Mouse (Mus musculus): ENCODE measurements around the gene Prnd. TPM values are rescaled to one million over a fixed set of nuclear protein-coding genes. Genes with fewer than 3 reads are reported as not detected.
A peak's percentile ranks its signal among the peaks of the same experiment; 100 is the strongest.

Gene Prnd
- polyA plus RNA-seq, 1 experiment from 2014 or later: 40.6 TPM

DNA sequence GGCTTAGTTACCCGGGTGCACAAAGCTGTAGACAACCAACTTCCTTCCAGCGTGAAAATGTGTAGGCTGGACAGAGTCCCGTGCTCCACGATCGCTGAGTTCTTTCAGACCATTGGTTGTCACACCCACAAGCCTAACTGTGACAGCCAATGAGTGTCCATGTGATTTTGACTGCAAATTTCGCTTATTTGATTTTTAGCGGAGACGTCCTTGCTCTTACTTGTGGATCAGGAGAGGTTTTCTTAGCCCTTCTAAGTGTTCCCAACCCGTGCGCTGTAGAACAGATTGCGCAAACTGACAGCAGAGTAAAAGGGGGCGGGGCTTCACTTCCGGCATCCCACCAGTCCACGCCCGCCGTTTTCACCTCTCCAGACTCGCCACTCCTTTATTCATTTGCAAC is 4.6 kb downstream of the Prnd start:
- Histone ChIP-seq H3K9me3 (no peaks in the 10 kb centered on the region), H3K9ac (no peak overlapping the region), H3K27me3 (replicated peaks) (peaks cover 31% of the 10 kb centered on the region), H3K4me2 (peak overlapping the region; percentile 56), H3K27ac (no peak overlapping the region), H3K36me3 (no peaks in the 10 kb centered on the region), H3K4me3 (replicated peaks) (peak overlapping the region; percentile 35), H3K4me1 (peaks cover 9% of the 10 kb centered on the region; the same call in 1 of the 2 replicates)
- peak; percentile 40 for ATAC-seq (ENCODE audit: insufficient read depth, low FRiP score, low read depth)
- WGBS: 2% methylated on average over 17 of the region's 17 CpGs

- Histone ChIP-seq H3K4me2 (no peak overlapping the region), H3K4me3 (replicated peaks) (no peak overlapping the region), H3K9ac (no peak overlapping the region), H3K36me3 (no peaks in the 10 kb centered on the region), H3K27ac (no peak overlapping the region), H3K4me1 (peaks cover 9% of the 10 kb centered on the region; the same call in 1 of the 2 replicates), H3K9me3 (no peaks in the 10 kb centered on the region), H3K27me3 (replicated peaks) (peaks cover 29% of the 10 kb centered on the region)
- ATAC-seq (ENCODE audit: insufficient read depth, low FRiP score, low read depth): no peak
- 79% methylated on average over 7 of the region's 7 CpGs for WGBS
Observed at GRCm38 (mm10) chr2:131956336-131957256, 5.9 kb downstream of the Prnd start.

DNA sequence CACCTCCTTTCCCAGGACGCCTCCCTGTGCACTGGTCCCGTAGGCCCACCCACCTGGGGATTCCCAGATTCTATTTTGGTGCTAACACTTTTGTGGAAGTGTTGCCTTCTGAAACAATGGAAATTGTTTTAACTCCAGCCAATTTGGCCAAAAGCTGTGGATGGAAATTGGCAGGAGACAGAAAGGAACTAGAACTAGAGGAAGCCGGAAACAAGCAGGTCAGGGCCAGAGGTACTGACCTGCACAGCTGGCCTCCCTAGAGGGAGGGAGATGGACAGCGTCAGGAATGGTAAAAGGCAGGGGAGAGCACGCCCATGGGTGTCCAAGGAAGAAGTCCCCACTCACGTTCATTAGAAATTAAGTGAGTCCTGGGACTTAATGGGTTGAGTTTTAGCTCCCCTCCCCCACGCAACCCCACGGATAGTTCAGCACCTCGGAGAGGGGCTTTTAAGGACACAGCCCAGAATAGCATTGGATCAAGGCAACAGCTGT is 7.1 kb downstream of the Prnd start:
- Histone ChIP-seq H3K27ac (no peak overlapping the region), H3K4me1 (peaks cover 8% of the 10 kb centered on the region; the same call in 1 of the 2 replicates), H3K36me3 (no peaks in the 10 kb centered on the region), H3K4me2 (no peak overlapping the region), H3K4me3 (replicated peaks) (no peak overlapping the region), H3K9ac (no peak overlapping the region), H3K9me3 (no peaks in the 10 kb centered on the region), H3K27me3 (replicated peaks) (peaks cover 18% of the 10 kb centered on the region)
- no peak for ATAC-seq (ENCODE audit: insufficient read depth, low FRiP score, low read depth)
- 45% methylated on average over 9 of the region's 9 CpGs for WGBS

DNA sequence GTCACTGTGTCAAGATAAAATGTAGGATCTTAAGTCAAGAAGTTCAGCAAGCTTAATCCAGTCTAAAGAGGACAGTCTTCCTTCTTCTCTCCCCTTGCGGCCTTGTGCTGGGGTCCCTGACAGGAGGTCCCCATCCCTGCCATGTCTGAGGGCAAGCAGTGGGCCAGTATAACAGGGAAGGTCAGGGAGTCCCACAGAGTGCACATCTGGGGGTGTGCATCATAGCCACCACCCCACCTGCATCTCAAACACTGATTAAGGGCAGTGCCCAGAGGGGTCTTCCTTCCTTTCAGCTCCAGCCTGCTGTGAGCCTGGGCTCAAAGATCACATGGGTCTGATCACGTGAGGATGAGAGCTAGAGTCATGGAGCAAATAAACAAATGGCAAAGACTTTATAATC is 11.0 kb downstream of the Prnd start:
- Histone ChIP-seq H3K27me3 (replicated peaks) (0 out of 2 replicates have a peak, but pooled peaks cover 2% of the 10 kb centered on the region), H3K4me1 (no peaks in the 10 kb centered on the region), H3K9ac (no peak overlapping the region), H3K9me3 (no peaks in the 10 kb centered on the region), H3K4me2 (no peak overlapping the region), H3K36me3 (no peaks in the 10 kb centered on the region), H3K4me3 (replicated peaks) (no peak overlapping the region), H3K27ac (no peak overlapping the region)
- no peak for ATAC-seq (ENCODE audit: insufficient read depth, low FRiP score, low read depth)
- 57% methylated on average over 2 of the region's 2 CpGs for WGBS

GRCm38 (mm10) chr2:131970597-131970996 is 19.9 kb downstream of the Prnd start:
- no peak overlapping the region for H3K4me2 ChIP-seq
- no peak overlapping the region for H3K27ac ChIP-seq
- no peaks in the 10 kb centered on the region for H3K4me1 ChIP-seq
- no peaks in the 10 kb centered on the region for H3K9me3 ChIP-seq
- no peaks in the 10 kb centered on the region for H3K27me3 ChIP-seq (replicated peaks)
- H3K9ac ChIP-seq: no peak overlapping the region
- no peak for ATAC-seq (ENCODE audit: insufficient read depth, low FRiP score, low read depth)
- H3K4me3 ChIP-seq (replicated peaks): no peak overlapping the region
- H3K36me3 ChIP-seq: no peaks in the 10 kb centered on the region
- 87% methylated on average over 2 of the region's 2 CpGs for WGBS

GRCm38 (mm10) chr2:131971098-131971497 is 20.4 kb downstream of the Prnd start:
- H3K9me3 ChIP-seq: no peaks in the 10 kb centered on the region
- H3K27ac ChIP-seq: no peak overlapping the region
- no peaks in the 10 kb centered on the region for H3K36me3 ChIP-seq
- H3K9ac ChIP-seq: no peak overlapping the region
- no peak overlapping the region for H3K4me3 ChIP-seq (replicated peaks)
- WGBS: 73% methylated on average over 4 of the region's 4 CpGs
- no peak for ATAC-seq (ENCODE audit: insufficient read depth, low FRiP score, low read depth)
- H3K27me3 ChIP-seq (replicated peaks): no peaks in the 10 kb centered on the region
- H3K4me2 ChIP-seq: no peak overlapping the region
- H3K4me1 ChIP-seq: no peaks in the 10 kb centered on the region

- WGBS: 73% methylated on average over 3 of the region's 3 CpGs
- Histone ChIP-seq H3K4me2 (no peak overlapping the region), H3K9me3 (no peaks in the 10 kb centered on the region), H3K27me3 (replicated peaks) (no peaks in the 10 kb centered on the region), H3K4me3 (replicated peaks) (no peak overlapping the region), H3K27ac (no peak overlapping the region), H3K36me3 (no peaks in the 10 kb centered on the region), H3K4me1 (no peaks in the 10 kb centered on the region), H3K9ac (no peak overlapping the region)
- no peak for ATAC-seq (ENCODE audit: insufficient read depth, low FRiP score, low read depth)
Observed at GRCm38 (mm10) chr2:131976663-131977062, 26.0 kb downstream of the Prnd start.

DNA sequence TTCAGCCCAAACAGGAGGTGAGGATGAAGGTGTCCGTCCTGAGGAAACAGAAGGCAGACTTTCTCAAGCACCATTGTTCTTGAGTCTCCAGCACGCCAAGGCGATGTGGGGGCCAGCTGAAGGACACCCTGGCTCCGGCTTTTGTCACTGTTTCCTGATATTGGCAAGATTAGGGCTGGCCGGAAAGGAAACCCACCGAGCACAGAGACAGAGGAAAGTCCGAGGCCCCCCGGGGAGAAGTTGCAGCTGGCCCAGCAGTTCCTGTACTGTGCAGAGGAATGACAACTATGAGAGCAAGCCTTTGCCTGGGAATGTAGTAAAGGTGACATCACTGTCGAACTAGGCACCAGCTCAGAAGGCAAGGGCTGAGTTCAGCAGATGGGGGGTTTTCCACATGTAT is 30.2 kb downstream of the Prnd start:
- Histone ChIP-seq H3K27ac (no peak overlapping the region), H3K4me1 (no peaks in the 10 kb centered on the region)
- 33% methylated on average over 9 of the region's 9 CpGs for WGBS

DNA sequence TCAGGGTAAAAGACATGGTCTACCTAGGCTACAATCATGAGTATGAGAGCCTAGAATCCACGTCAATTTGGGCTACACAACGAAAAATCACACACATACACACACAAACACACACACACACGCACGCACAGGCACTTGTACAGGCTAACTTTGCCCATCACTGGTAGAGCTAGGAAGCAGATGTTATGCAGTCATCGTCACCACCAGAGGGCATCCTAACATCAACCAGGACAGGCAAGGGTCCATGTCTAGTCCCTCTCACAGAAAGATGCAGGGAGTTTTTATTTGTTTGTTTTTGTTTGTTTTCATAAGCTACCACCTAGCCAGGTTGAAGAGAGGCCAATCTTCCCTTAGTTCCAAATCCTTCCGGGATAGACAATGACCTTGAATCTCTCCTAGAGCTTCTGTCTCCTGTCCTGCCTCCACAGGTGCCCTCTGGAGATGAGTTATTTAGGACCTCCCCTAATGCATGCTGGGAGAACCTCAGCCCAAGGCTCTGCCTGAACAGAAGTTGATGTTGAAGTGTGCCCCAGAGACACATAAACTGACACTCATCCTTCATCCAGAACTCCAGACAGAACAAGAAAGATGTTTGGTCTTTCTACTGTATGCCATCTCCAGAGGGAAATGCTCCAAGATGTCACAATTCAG is 32.0 kb downstream of the Prnd start:
- Histone ChIP-seq H3K9ac (no peak overlapping the region), H3K36me3 (no peaks in the 10 kb centered on the region), H3K4me3 (replicated peaks) (no peak overlapping the region), H3K4me1 (no peaks in the 10 kb centered on the region), H3K9me3 (no peaks in the 10 kb centered on the region), H3K4me2 (no peak overlapping the region), H3K27me3 (replicated peaks) (no peaks in the 10 kb centered on the region), H3K27ac (no peak overlapping the region)
- WGBS: 14% methylated on average over 6 of the region's 6 CpGs
- peak; percentile 50; the same call in 1 of the 2 replicates for ATAC-seq (ENCODE audit: insufficient read depth, low FRiP score, low read depth)

More for the DNA sequence above, 30.2 kb downstream of the Prnd start:
- no peaks in the 10 kb centered on the region for H3K36me3 ChIP-seq
- no peaks in the 10 kb centered on the region for H3K27me3 ChIP-seq (replicated peaks)
- no peak overlapping the region for H3K4me2 ChIP-seq
- no peaks in the 10 kb centered on the region for H3K9me3 ChIP-seq
- no peak overlapping the region for H3K4me3 ChIP-seq (replicated peaks)
- peak; percentile 45; the same call in 1 of the 2 replicates for ATAC-seq (ENCODE audit: insufficient read depth, low FRiP score, low read depth)
- H3K9ac ChIP-seq: no peak overlapping the region

GRCm38 (mm10) chr2:131987950-131988349 is 37.3 kb downstream of the Prnd start:
- Histone ChIP-seq H3K27me3 (replicated peaks) (no peaks in the 10 kb centered on the region), H3K36me3 (no peaks in the 10 kb centered on the region), H3K4me1 (no peaks in the 10 kb centered on the region), H3K4me3 (replicated peaks) (no peak overlapping the region), H3K4me2 (no peak overlapping the region), H3K9ac (no peak overlapping the region), H3K27ac (no peak overlapping the region), H3K9me3 (no peaks in the 10 kb centered on the region)
- 39% methylated on average over 3 of the region's 3 CpGs for WGBS
- no peak for ATAC-seq (ENCODE audit: insufficient read depth, low FRiP score, low read depth)

DNA sequence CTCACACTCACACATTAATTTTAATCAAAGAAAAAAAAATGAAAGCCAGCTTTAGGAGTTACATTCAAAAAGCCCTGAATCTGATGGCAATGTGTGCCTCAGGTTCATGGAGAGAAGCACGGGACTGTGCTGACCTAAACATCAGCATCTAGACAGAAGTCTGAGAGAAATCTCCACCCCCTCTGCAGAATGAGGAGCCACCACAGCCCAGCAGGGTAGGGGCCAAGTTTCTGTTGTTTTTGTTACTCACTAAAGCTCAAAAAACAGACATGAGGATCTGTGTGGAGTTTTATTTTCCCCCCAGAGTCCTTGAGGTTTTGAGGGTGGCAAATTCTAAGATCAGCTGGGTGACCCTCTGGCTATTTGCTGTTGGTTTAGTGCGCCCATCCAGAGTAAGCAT is 37.9 kb downstream of the Prnd start:
- H3K36me3 ChIP-seq: no peaks in the 10 kb centered on the region
- H3K27me3 ChIP-seq (replicated peaks): no peaks in the 10 kb centered on the region
- no peak overlapping the region for H3K4me2 ChIP-seq
- WGBS: 58% methylated on average over 2 of the region's 2 CpGs
- H3K4me3 ChIP-seq (replicated peaks): no peak overlapping the region
- no peak for ATAC-seq (ENCODE audit: insufficient read depth, low FRiP score, low read depth)
- no peak overlapping the region for H3K27ac ChIP-seq
- H3K9ac ChIP-seq: no peak overlapping the region
- H3K9me3 ChIP-seq: no peaks in the 10 kb centered on the region
- no peaks in the 10 kb centered on the region for H3K4me1 ChIP-seq

DNA sequence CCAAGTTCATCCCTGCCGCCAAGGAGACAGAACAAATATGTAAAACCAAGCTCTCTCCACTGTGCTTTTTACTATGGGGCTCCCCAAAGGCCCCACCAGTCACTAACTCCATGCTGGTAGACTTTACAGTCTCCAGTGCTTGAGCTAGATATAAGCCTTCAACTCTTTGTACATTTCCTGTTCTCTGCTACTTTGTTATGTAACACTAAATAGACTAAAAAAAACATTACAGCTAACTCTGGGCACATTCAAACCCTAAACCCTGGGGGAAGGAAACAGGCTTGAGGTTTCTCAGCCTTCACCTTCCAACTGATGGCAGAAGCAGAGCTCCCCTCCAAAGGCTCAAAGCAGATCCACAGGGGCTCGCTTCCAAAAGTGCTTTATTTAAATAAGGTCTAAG is 41.8 kb downstream of the Prnd start:
- WGBS: 80% methylated on average over 2 of the region's 2 CpGs

More for the DNA sequence above, 41.8 kb downstream of the Prnd start:
- Histone ChIP-seq H3K4me1 (no peaks in the 10 kb centered on the region), H3K9me3 (no peaks in the 10 kb centered on the region), H3K4me3 (replicated peaks) (no peak overlapping the region), H3K27me3 (replicated peaks) (no peaks in the 10 kb centered on the region), H3K9ac (no peak overlapping the region), H3K4me2 (no peak overlapping the region), H3K27ac (no peak overlapping the region), H3K36me3 (no peaks in the 10 kb centered on the region)
- no peak for ATAC-seq (ENCODE audit: insufficient read depth, low FRiP score, low read depth)

All from stomach, embryonic 15.5 days (tissue).